Mouse (Mus musculus): Measurements from ENCODE around the gene Kif3a.

Kif3a gene

DNA sequence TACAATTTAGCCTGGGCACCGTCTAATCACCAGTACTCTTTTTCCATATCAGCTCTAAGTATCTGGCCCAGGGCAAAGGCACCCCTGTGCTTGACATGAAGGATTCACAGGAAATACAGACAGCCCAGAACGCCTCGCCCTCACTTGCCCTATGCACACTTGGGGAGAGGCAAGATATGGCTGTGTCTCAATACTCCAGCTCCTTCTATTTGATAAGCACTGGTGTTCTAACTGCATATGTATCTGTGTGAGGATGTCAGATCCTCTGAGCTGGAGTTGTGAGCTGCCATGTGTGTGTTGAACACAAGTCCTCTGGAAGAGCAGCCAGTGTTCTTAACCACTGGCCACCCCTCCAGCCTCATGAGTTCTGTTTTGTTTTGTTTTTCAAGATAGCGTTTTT lies 84.3 kb downstream of the Kif3a start:
- no peak for DNase-seq (ENCODE audit: low spot score)

Data from ovary, postnatal 36 days (tissue).